Mouse (Mus musculus) embryonic fibroblast, embryonic 13.5 days (primary cell): ENCODE measurements around the gene Ncoa7.
A peak's percentile ranks its signal among the peaks of the same experiment; 100 is the strongest.

Experiments
- CTCF ChIP-seq: IDR thresholded peaks from 2 replicates; pipeline ENCODE4 v1.5.1; 2011; ENCODE audit warnings: mild to moderate bottlenecking, control low read depth, low read length, moderate library complexity, borderline replicate concordance; ENCODE audit not compliant: insufficient read depth
- POLR2A ChIP-seq: IDR thresholded peaks from 2 replicates; pipeline ENCODE4 v1.6.1; 2011; ENCODE audit warnings: low read depth, mild to moderate bottlenecking, control low read depth, low read length, moderate library complexity

DNA sequence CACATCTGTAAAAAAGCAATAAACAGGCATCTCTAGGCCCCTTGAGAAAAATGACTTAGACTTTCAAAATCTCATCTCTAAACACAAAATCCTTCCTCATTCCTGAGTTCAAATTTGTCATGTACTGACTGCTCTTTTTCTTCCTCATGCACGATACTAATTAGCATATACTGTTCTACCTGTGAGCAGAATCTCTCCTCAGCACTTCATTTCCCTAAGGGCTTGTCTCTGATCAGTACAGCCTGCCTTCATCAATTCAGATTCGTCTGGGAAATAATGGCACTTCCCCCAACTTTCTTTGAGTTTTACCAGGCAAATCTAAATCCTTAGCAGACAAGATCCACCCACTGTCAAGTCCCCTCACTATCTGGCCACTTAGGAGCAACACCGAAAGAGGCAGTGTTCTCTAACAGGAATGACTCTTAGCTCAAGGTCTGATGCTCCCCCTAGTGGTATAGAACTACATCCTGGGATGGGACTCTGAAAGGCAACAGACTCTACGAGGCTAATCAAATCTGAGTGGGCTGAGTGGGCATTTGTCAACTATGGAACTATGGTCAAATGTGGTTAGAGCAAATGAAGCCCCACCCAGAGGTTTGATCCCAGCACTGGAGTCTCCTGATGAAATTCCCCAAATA is 84.3 kb downstream of the Ncoa7 start:
- no peak for TF ChIP-seq POLR2A
- 0 out of 2 replicates have a peak, but pooled peaks have one; percentile 8 for TF ChIP-seq CTCF
